Mouse (Mus musculus) embryonic facial prominence, embryonic 14.5 days (tissue): ENCODE results near the gene Cbl. TPM values are rescaled to one million over a fixed set of nuclear protein-coding genes. Genes with fewer than 3 reads are reported as not detected.

Experiments used
- ATAC-seq: fragments of 200-750 bp; cut with Nextera tagmentation; 2 replicates; pipeline ENCODE4 v1.8.0; 2017; ENCODE audit warnings: low read depth, moderate number of reproducible peaks, moderate TSS enrichment
- DNase-seq: peaks from one replicate; pipeline ENCODE4 v3.0.0-alpha.2; 2015; ENCODE audit warnings: low spot score
- H3K27ac ChIP-seq: fragments of 300-500 bp; sonication (generic); replicated peaks from 2 replicates; pipeline ENCODE4 v1.5.1; 2014; ENCODE audit warnings: low read depth, mild to moderate bottlenecking, low read length, moderate library complexity
- H3K27me3 ChIP-seq: fragments of 300-500 bp; sonication (generic); replicated peaks from 2 replicates; pipeline ENCODE4 v1.6.1; 2014; ENCODE audit warnings: low read length; ENCODE audit not compliant: control insufficient read depth, insufficient read depth
- H3K36me3 ChIP-seq: fragments of 300-500 bp; sonication (generic); 2 replicates; pipeline ENCODE4 v1.6.1; 2014; ENCODE audit warnings: low read length, mixed read lengths; ENCODE audit not compliant: control insufficient read depth, insufficient read depth
- H3K4me1 ChIP-seq: fragments of 300-500 bp; sonication (generic); 2 replicates; pipeline ENCODE4 v1.6.1; 2014; ENCODE audit warnings: antibody characterized with exemption, low read length; ENCODE audit not compliant: control insufficient read depth, insufficient read depth
- H3K4me2 ChIP-seq: fragments of 300-500 bp; sonication (generic); 2 replicates; pipeline ENCODE4 v1.6.1; 2014; ENCODE audit warnings: low read depth, mild to moderate bottlenecking, low read length, moderate library complexity, mixed read lengths
- H3K4me3 ChIP-seq: fragments of 300-500 bp; sonication (generic); 2 replicates; pipeline ENCODE4 v1.5.1; 2014; ENCODE audit warnings: low read depth, mild to moderate bottlenecking, low read length
- H3K9ac ChIP-seq: fragments of 300-500 bp; sonication (generic); 2 replicates; pipeline ENCODE4 v1.6.1; 2014; ENCODE audit warnings: low read depth, mild to moderate bottlenecking, low read length, moderate library complexity, mixed read lengths
- H3K9me3 ChIP-seq: fragments of 300-500 bp; sonication (generic); 2 replicates; pipeline ENCODE4 v1.6.1; 2016; ENCODE audit warnings: low read length; ENCODE audit not compliant: control insufficient read depth
- WGBS: fragments of 180-500 bp; shearing (Covaris S2); extraction: QIAGEN DNeasy Blood & Tissue Kit; methylation state at CpG from one replicate; pipeline ENCODE4 v1.1.7; 2014; 5-methylcytosine and 5-hydroxymethylcytosine counted together
- polyA plus RNA-seq: library from polyadenylated mRNA; unstranded; fragments of >200 nt; fragmentation: Nextera tagmentation; extraction: Ambion mirVana; gene quantifications from 2 replicates; pipeline ENCODE4 v1.2.1, GENCODE M21; 2014

Cbl gene
- polyA plus RNA-seq, 1 experiment from 2014 or later: 15.3 TPM

- no peak overlapping the region for H3K4me3 ChIP-seq
- 76% methylated on average over 3 of the region's 3 CpGs for WGBS
- H3K27ac ChIP-seq: no peak overlapping the region
- no peak overlapping the region for H3K4me2 ChIP-seq
- H3K9ac ChIP-seq: no peak overlapping the region
- H3K4me1 ChIP-seq: no peaks in the 10 kb centered on the region
- no peaks in the 10 kb centered on the region for H3K9me3 ChIP-seq
- no peaks in the 10 kb centered on the region for H3K27me3 ChIP-seq
- DNase-seq: no peak
- H3K36me3 ChIP-seq: peaks cover 59% of the 10 kb centered on the region
- ATAC-seq: no peak
Measured at GRCm38 (mm10) chr9:44170691-44171151, 63.1 kb downstream of the Cbl start.

DNA sequence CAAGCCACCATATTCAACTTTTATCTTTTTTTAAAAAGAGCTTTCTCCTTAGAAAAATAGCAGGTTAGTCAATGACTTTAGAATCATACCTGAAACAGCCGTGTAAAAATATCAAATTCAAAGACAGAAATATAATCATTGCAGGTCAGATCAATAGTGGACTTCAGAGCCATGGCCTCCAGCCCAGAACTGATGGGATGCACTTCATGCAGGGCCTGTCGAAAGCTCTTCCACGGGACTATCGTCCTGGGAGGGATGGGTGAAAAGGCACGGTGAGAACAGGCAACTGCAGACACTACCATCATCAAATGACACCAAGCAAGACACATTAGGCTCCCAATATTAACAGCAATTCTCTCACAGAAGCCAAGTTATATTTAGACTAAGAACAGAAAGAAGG is 64.9 kb downstream of the Cbl start:
- Histone ChIP-seq H3K9ac (no peak overlapping the region), H3K9me3 (no peaks in the 10 kb centered on the region), H3K27ac (no peak overlapping the region), H3K4me2 (no peak overlapping the region), H3K27me3 (no peaks in the 10 kb centered on the region), H3K36me3 (peaks cover 75% of the 10 kb centered on the region), H3K4me3 (no peak overlapping the region), H3K4me1 (no peaks in the 10 kb centered on the region)
- DNase-seq: no peak
- ATAC-seq: no peak
- 87% methylated on average over 5 of the region's 5 CpGs for WGBS

- H3K9ac ChIP-seq: no peak overlapping the region
- no peak overlapping the region for H3K27ac ChIP-seq
- ATAC-seq (no peak), DNase-seq (no peak)
- 75% methylated on average over 3 of the region's 3 CpGs for WGBS
- no peaks in the 10 kb centered on the region for H3K27me3 ChIP-seq
- no peaks in the 10 kb centered on the region for H3K9me3 ChIP-seq
- H3K36me3 ChIP-seq: peaks cover 88% of the 10 kb centered on the region
- H3K4me1 ChIP-seq: no peaks in the 10 kb centered on the region
- no peak overlapping the region for H3K4me2 ChIP-seq
- H3K4me3 ChIP-seq: no peak overlapping the region
Measured at GRCm38 (mm10) chr9:44159886-44160285, 74.0 kb downstream of the Cbl start.

- no peak overlapping the region for H3K4me3 ChIP-seq
- DNase-seq (no peak), ATAC-seq (no peak)
- H3K9ac ChIP-seq: no peak overlapping the region
- H3K4me1 ChIP-seq: no peaks in the 10 kb centered on the region
- H3K9me3 ChIP-seq: no peaks in the 10 kb centered on the region
- no peak overlapping the region for H3K27ac ChIP-seq
- H3K4me2 ChIP-seq: no peak overlapping the region
- H3K27me3 ChIP-seq: no peaks in the 10 kb centered on the region
- 64% methylated on average over 3 of the region's 3 CpGs for WGBS
- peaks cover 68% of the 10 kb centered on the region for H3K36me3 ChIP-seq
Measured at GRCm38 (mm10) chr9:44147290-44147689, 86.6 kb downstream of the Cbl start.

GRCm38 (mm10) chr9:44144718-44145060 is 89.2 kb downstream of the Cbl start:
- Histone ChIP-seq H3K36me3 (peaks cover 60% of the 10 kb centered on the region), H3K27ac (no peak overlapping the region), H3K9me3 (no peaks in the 10 kb centered on the region), H3K4me3 (no peak overlapping the region), H3K9ac (no peak overlapping the region), H3K27me3 (no peaks in the 10 kb centered on the region), H3K4me2 (no peak overlapping the region), H3K4me1 (no peaks in the 10 kb centered on the region)
- DNase-seq (no peak), ATAC-seq (no peak)

GRCm38 (mm10) chr9:44144023-44144717 is 89.7 kb downstream of the Cbl start:
- H3K4me2 ChIP-seq: no peak overlapping the region
- H3K27me3 ChIP-seq: no peaks in the 10 kb centered on the region
- no peak overlapping the region for H3K9ac ChIP-seq
- DNase-seq (no peak), ATAC-seq (0 out of 2 replicates have a peak, but pooled peaks have one; percentile 45)
- H3K4me3 ChIP-seq: no peak overlapping the region
- H3K36me3 ChIP-seq: peaks cover 59% of the 10 kb centered on the region
- H3K27ac ChIP-seq: no peak overlapping the region
- H3K9me3 ChIP-seq: no peaks in the 10 kb centered on the region
- no peaks in the 10 kb centered on the region for H3K4me1 ChIP-seq
- 28% methylated on average over 7 of the region's 8 CpGs for WGBS

GRCm38 (mm10) chr9:44143421-44143820 is 90.4 kb downstream of the Cbl start:
- Histone ChIP-seq H3K9me3 (no peaks in the 10 kb centered on the region), H3K9ac (no peak overlapping the region), H3K27ac (no peak overlapping the region), H3K36me3 (peaks cover 59% of the 10 kb centered on the region), H3K4me2 (no peak overlapping the region), H3K4me1 (no peaks in the 10 kb centered on the region), H3K4me3 (no peak overlapping the region), H3K27me3 (no peaks in the 10 kb centered on the region)
- DNase-seq: no peak
- ATAC-seq: no peak
- 82% methylated on average over 5 of the region's 5 CpGs for WGBS

DNA sequence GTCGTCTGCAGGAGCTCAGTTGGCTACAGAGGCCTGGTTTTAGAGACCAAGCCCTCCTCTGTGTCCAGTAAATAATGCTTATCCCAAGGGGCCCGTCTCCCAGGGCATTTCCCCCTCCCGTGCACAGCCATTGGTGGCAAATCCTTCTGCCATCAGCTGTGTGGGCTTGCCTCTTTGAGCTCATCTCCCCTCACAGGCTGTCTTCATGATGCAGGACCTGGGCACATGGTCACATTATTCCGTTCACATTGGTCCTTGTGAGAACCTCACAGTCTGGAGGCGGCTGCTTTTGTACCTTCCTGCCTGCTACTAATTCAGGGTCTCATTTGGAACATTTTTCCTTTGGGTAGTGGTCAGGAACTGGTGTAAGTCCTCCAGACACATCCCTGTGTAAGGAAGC is 91.9 kb downstream of the Cbl start:
- ATAC-seq: no peak
- Histone ChIP-seq H3K36me3 (peaks cover 56% of the 10 kb centered on the region), H3K4me3 (no peak overlapping the region), H3K9me3 (no peaks in the 10 kb centered on the region), H3K27ac (no peak overlapping the region), H3K4me2 (no peak overlapping the region), H3K27me3 (no peaks in the 10 kb centered on the region), H3K4me1 (no peaks in the 10 kb centered on the region), H3K9ac (no peak overlapping the region)
- no peak for DNase-seq
- 60% methylated on average over 5 of the region's 5 CpGs for WGBS

DNA sequence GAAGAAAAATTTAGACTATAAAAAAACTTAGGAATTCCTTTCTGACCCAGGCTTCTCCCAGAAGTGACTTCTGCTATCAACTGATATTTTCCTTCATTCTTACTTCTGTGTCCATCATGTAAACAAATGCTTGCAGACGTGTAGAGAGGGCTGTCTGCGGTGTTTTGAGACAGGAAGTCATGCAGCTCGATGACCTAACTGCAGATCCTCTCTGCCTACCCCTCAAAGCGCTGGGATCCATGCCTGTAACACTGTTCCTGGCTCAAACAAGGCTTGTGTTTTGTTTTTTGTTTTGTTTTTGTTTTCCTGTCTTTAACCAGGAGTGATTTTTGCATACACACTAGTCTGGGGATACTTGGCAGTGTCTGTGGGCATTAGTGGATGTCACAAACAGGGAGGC is 96.0 kb downstream of the Cbl start:
- no peak for ATAC-seq
- no peak overlapping the region for H3K4me2 ChIP-seq
- peaks cover 15% of the 10 kb centered on the region; the same call in 1 of the 2 replicates for H3K4me1 ChIP-seq
- WGBS: 61% methylated on average over 4 of the region's 4 CpGs
- peaks cover 8% of the 10 kb centered on the region; the same call in 1 of the 2 replicates for H3K27me3 ChIP-seq
- H3K36me3 ChIP-seq: peaks cover 30% of the 10 kb centered on the region; the same call in 1 of the 2 replicates
- no peak for DNase-seq
- no peak overlapping the region for H3K4me3 ChIP-seq
- no peaks in the 10 kb centered on the region for H3K9me3 ChIP-seq
- H3K27ac ChIP-seq: no peak overlapping the region
- no peak overlapping the region for H3K9ac ChIP-seq
